Mouse (Mus musculus) layer of hippocampus, postnatal 25 days (tissue): ENCODE measurements around the gene Chd5. TPM values are rescaled to one million over a fixed set of nuclear protein-coding genes. Genes with fewer than 3 reads are reported as not detected.

Experiments
- DNase-seq, 2 experiments: peaks; one replicate each; pipeline ENCODE4 v3.0.0; 2022; ENCODE audit warnings: mixed read lengths in 2 of 2, low spot score in 1 of 2; ENCODE audit errors: extremely low spot score in 1 of 2
- total RNA-seq, 2 experiments: library from RNA; stranded (reverse); gene quantifications; 2 replicates each; pipeline ENCODE4 v1.2.3; 2021

The Chd5 gene
- total RNA-seq, 2 experiments from 2014 or later, result 113 to 130 TPM

- DNase-seq, result no peak
These were observed 85.1 kb downstream of the Chd5 start for GRCm38 (mm10) chr4:152423576-152423975.

GRCm38 (mm10) chr4:152424341-152424740 lies 85.9 kb downstream of the Chd5 start:
- DNase-seq, result no peak

GRCm38 (mm10) chr4:152424922-152425321 lies 86.5 kb downstream of the Chd5 start:
- DNase-seq, result peak in 1 of 2 experiments; percentile 45

- no peak for DNase-seq
These were observed 89.8 kb downstream of the Chd5 start for GRCm38 (mm10) chr4:152428259-152428658.

GRCm38 (mm10) chr4:152432308-152432707 lies 93.9 kb downstream of the Chd5 start:
- peak in 1 of 2 experiments; percentile 69 for DNase-seq

- peak; percentile 94 to 98 for DNase-seq
These were observed 96.4 kb downstream of the Chd5 start for GRCm38 (mm10) chr4:152434836-152435235.

GRCm38 (mm10) chr4:152435255-152435654 lies 96.8 kb downstream of the Chd5 start:
- peak; percentile 81 to 94 for DNase-seq

Other genes with a start within 250 kb of the Chd5 start
- 10 to 100 TPM; 26.4 to 42.6 TPM for gene Tnfrsf25, start 222.7 kb upstream of the Chd5 start, total RNA-seq
- 1 to 10 TPM; 1.3 to 1.4 TPM for gene Espn, start 186.3 kb upstream of the Chd5 start, total RNA-seq
- gene Hes2, start 179.8 kb upstream of the Chd5 start, total RNA-seq, result not detected
- gene Acot7, start 160.5 kb upstream of the Chd5 start, total RNA-seq, result 100 to 1,000 TPM; 318 to 353 TPM
- gene Gpr153, start 64.4 kb upstream of the Chd5 start, total RNA-seq, result 1 to 10 TPM; 5.4 to 6.0 TPM
- not detected for gene Hes3, start 47.0 kb upstream of the Chd5 start, total RNA-seq
- gene Icmt, start 41.4 kb upstream of the Chd5 start, total RNA-seq, result 10 to 100 TPM; 38.9 to 45.1 TPM
- gene Rnf207, start 19.7 kb upstream of the Chd5 start, total RNA-seq, result 1 to 10 TPM; 2.6 to 5.8 TPM
- 100 to 1,000 TPM; 200 to 205 TPM for gene Rpl22, start 12.9 kb upstream of the Chd5 start, total RNA-seq
- 10 to 100 TPM; 21.7 to 27.5 TPM for gene Nphp4, start 138.1 kb downstream of the Chd5 start, total RNA-seq
- 100 to 1,000 TPM; 683 to 696 TPM for gene Kcnab2, start 139.2 kb downstream of the Chd5 start, total RNA-seq